Mouse (Mus musculus) hindbrain, embryonic 14.5 days (tissue): ENCODE results near the gene Dnase2a. TPM values are rescaled to one million over a fixed set of nuclear protein-coding genes. Genes with fewer than 3 reads are reported as not detected.

Source experiments
- ATAC-seq: fragments of 200-750 bp; cut with Nextera tagmentation; 2 replicates; pipeline ENCODE4 v1.8.0; 2017; ENCODE audit warnings: moderate number of reproducible peaks, mild to moderate bottlenecking, moderate TSS enrichment, moderate library complexity; ENCODE audit not compliant: low FRiP score
- DNase-seq: peaks from one replicate; pipeline ENCODE4 v3.0.0-alpha.2; 2015; ENCODE audit warnings: low spot score
- H3K27ac ChIP-seq: fragments of 300-500 bp; sonication (generic); 2 replicates; pipeline ENCODE4 v1.5.1; 2014; ENCODE audit warnings: mild to moderate bottlenecking, moderate library complexity
- H3K27me3 ChIP-seq: fragments of 300-500 bp; sonication (generic); 2 replicates; pipeline ENCODE4 v1.6.1; 2014; ENCODE audit warnings: mild to moderate bottlenecking, low read length, mixed read lengths; ENCODE audit not compliant: control insufficient read depth, insufficient read depth
- H3K36me3 ChIP-seq: fragments of 300-500 bp; sonication (generic); replicated peaks from 2 replicates; pipeline ENCODE4 v1.6.1; 2014; ENCODE audit not compliant: control insufficient read depth, insufficient read depth
- H3K4me1 ChIP-seq: fragments of 300-500 bp; sonication (generic); replicated peaks from 2 replicates; pipeline ENCODE4 v1.6.1; 2014; ENCODE audit warnings: antibody characterized with exemption, low read length, mixed read lengths; ENCODE audit not compliant: control insufficient read depth, insufficient read depth
- H3K4me2 ChIP-seq: fragments of 300-500 bp; sonication (generic); replicated peaks from 2 replicates; pipeline ENCODE4 v1.6.1; 2014; ENCODE audit warnings: mild to moderate bottlenecking, moderate library complexity
- H3K4me3 ChIP-seq: fragments of 300-500 bp; sonication (generic); replicated peaks from 2 replicates; pipeline ENCODE4 v1.5.1; 2014; ENCODE audit warnings: mild to moderate bottlenecking, low read length
- H3K9ac ChIP-seq: fragments of 300-500 bp; sonication (generic); 2 replicates; pipeline ENCODE4 v1.6.1; 2014
- H3K9me3 ChIP-seq: fragments of 300-500 bp; sonication (generic); 2 replicates; pipeline ENCODE4 v1.6.1; 2016; ENCODE audit warnings: low read length; ENCODE audit not compliant: control insufficient read depth
- WGBS: fragments of 180-500 bp; shearing (Covaris S2); extraction: QIAGEN DNeasy Blood & Tissue Kit; methylation state at CpG from one replicate; pipeline ENCODE4 v1.1.7; 2014; 5-methylcytosine and 5-hydroxymethylcytosine counted together
- polyA plus RNA-seq: library from polyadenylated mRNA; unstranded; fragments of >200 nt; fragmentation: Nextera tagmentation; extraction: Ambion mirVana; gene quantifications from 2 replicates; pipeline ENCODE4 v1.2.1, GENCODE M21; 2014

The Dnase2a gene
- polyA plus RNA-seq, 1 experiment from 2014 or later: 6.0 TPM

- no peak for ATAC-seq
Measured at GRCm38 (mm10) chr8:84937620-84938485, 29.5 kb downstream of the Dnase2a start.

GRCm38 (mm10) chr8:84943699-84944098 is 35.3 kb downstream of the Dnase2a start:
- H3K4me2 ChIP-seq: peak overlapping the region; percentile 82
- no peaks in the 10 kb centered on the region for H3K36me3 ChIP-seq
- no peaks in the 10 kb centered on the region for H3K9me3 ChIP-seq
- ATAC-seq: no peak
- peaks cover 48% of the 10 kb centered on the region for H3K27me3 ChIP-seq
- H3K9ac ChIP-seq: no peak overlapping the region
- H3K27ac ChIP-seq: no peak overlapping the region
- peaks cover 27% of the 10 kb centered on the region for H3K4me1 ChIP-seq
- no peak overlapping the region for H3K4me3 ChIP-seq
- 22% methylated on average over 4 of the region's 4 CpGs for WGBS
- no peak for DNase-seq

More at GRCm38 (mm10) chr8:84937620-84938485, 29.5 kb downstream of the Dnase2a start:
- Histone ChIP-seq H3K36me3 (peaks cover 1% of the 10 kb centered on the region; the same call in 1 of the 2 replicates), H3K4me1 (peaks cover 30% of the 10 kb centered on the region), H3K9ac (peak overlapping the region; percentile 95), H3K27me3 (peaks cover 13% of the 10 kb centered on the region), H3K4me3 (peak overlapping the region; percentile 81), H3K4me2 (peak overlapping the region; percentile 90), H3K27ac (peak overlapping the region; percentile 98), H3K9me3 (no peaks in the 10 kb centered on the region)
- no peak for DNase-seq
- WGBS: 62% methylated on average over 12 of the region's 13 CpGs

GRCm38 (mm10) chr8:84944478-84945160 is 36.3 kb downstream of the Dnase2a start:
- Histone ChIP-seq H3K36me3 (no peaks in the 10 kb centered on the region), H3K27me3 (peaks cover 52% of the 10 kb centered on the region), H3K4me3 (peak overlapping the region; percentile 70), H3K9ac (peak overlapping the region; percentile 87; the same call in 1 of the 2 replicates), H3K4me2 (peak overlapping the region; percentile 82), H3K27ac (no peak overlapping the region), H3K4me1 (peaks cover 27% of the 10 kb centered on the region), H3K9me3 (no peaks in the 10 kb centered on the region)
- ATAC-seq: 0 out of 2 replicates have a peak, but pooled peaks have one; percentile 23
- WGBS: 2% methylated on average over 26 of the region's 26 CpGs
- DNase-seq: peak; percentile 65

- H3K9me3 ChIP-seq: no peaks in the 10 kb centered on the region
- H3K4me1 ChIP-seq: peaks cover 27% of the 10 kb centered on the region
- ATAC-seq (peak; percentile 58), DNase-seq (peak; percentile 53)
- peaks cover 57% of the 10 kb centered on the region for H3K27me3 ChIP-seq
- H3K27ac ChIP-seq: peak overlapping the region; percentile 87
- peak overlapping the region; percentile 70 for H3K4me3 ChIP-seq
- H3K4me2 ChIP-seq: peak overlapping the region; percentile 82
- H3K9ac ChIP-seq: peak overlapping the region; percentile 87
- H3K36me3 ChIP-seq: no peaks in the 10 kb centered on the region
- 4% methylated on average over 11 of the region's 11 CpGs for WGBS
Measured at GRCm38 (mm10) chr8:84945235-84945632, 36.9 kb downstream of the Dnase2a start.

- Histone ChIP-seq H3K9me3 (no peaks in the 10 kb centered on the region), H3K4me1 (peaks cover 27% of the 10 kb centered on the region), H3K36me3 (no peaks in the 10 kb centered on the region), H3K27ac (peak overlapping the region; percentile 87), H3K4me3 (peak overlapping the region; percentile 70), H3K9ac (peak overlapping the region; percentile 87), H3K27me3 (peaks cover 64% of the 10 kb centered on the region), H3K4me2 (peak overlapping the region; percentile 82)
- DNase-seq (no peak), ATAC-seq (peak; percentile 65)
- WGBS: 2% methylated on average over 51 of the region's 67 CpGs
Measured at GRCm38 (mm10) chr8:84945633-84946527, 37.5 kb downstream of the Dnase2a start.

- peaks cover 66% of the 10 kb centered on the region for H3K27me3 ChIP-seq
Measured at GRCm38 (mm10) chr8:84946528-84947240, 38.3 kb downstream of the Dnase2a start, which contains the start of gene Rtbdn. Gene Rtbdn (plus strand): TSS chr8:84946991.

GRCm38 (mm10) chr8:84947241-84947545 is 38.8 kb downstream of the Dnase2a start:
- ATAC-seq: no peak

More at GRCm38 (mm10) chr8:84946528-84947240, 38.3 kb downstream of the Dnase2a start, which contains the start of gene Rtbdn:
- WGBS: 6% methylated on average over 17 of the region's 17 CpGs
- ATAC-seq (no peak), DNase-seq (peak; percentile 40)
- H3K36me3 ChIP-seq: no peaks in the 10 kb centered on the region
- no peaks in the 10 kb centered on the region for H3K9me3 ChIP-seq
- peaks cover 27% of the 10 kb centered on the region for H3K4me1 ChIP-seq
- peak within 1 kb of the TSS; percentile 70 for H3K4me3 ChIP-seq
- H3K9ac ChIP-seq: peak within 1 kb of the TSS; percentile 87
- peak within 1 kb of the TSS; percentile 87 for H3K27ac ChIP-seq
- peak within 1 kb of the TSS; percentile 82 for H3K4me2 ChIP-seq

GRCm38 (mm10) chr8:84949753-84950152 is 41.4 kb downstream of the Dnase2a start:
- Histone ChIP-seq H3K4me3 (no peak overlapping the region), H3K9me3 (no peaks in the 10 kb centered on the region), H3K27me3 (peaks cover 57% of the 10 kb centered on the region), H3K4me1 (peaks cover 16% of the 10 kb centered on the region), H3K4me2 (no peak overlapping the region), H3K27ac (no peak overlapping the region), H3K9ac (no peak overlapping the region), H3K36me3 (no peaks in the 10 kb centered on the region)
- WGBS: 17% methylated on average over 12 of the region's 12 CpGs
- no peak for ATAC-seq
- no peak for DNase-seq

More at GRCm38 (mm10) chr8:84947241-84947545, 38.8 kb downstream of the Dnase2a start:
- WGBS: 11% methylated on average over 9 of the region's 9 CpGs
- peaks cover 68% of the 10 kb centered on the region for H3K27me3 ChIP-seq
- H3K9me3 ChIP-seq: no peaks in the 10 kb centered on the region
- peak overlapping the region; percentile 70 for H3K4me3 ChIP-seq
- H3K4me2 ChIP-seq: peak overlapping the region; percentile 82
- peak overlapping the region; percentile 87; the same call in 1 of the 2 replicates for H3K9ac ChIP-seq
- H3K36me3 ChIP-seq: no peaks in the 10 kb centered on the region
- H3K27ac ChIP-seq: no peak overlapping the region; the same call in 1 of the 2 replicates
- DNase-seq: peak; percentile 42
- H3K4me1 ChIP-seq: peaks cover 27% of the 10 kb centered on the region
